Mouse (Mus musculus) embryo, embryonic 10.5 days (tissue): ENCODE data around the gene Asdurf.
"Not testable (repeated sequence)": the region's sequence is repeated elsewhere in the genome, so short reads cannot be mapped to it uniquely, and the experiment has no call there.

Experiments
- DNase-seq: peaks from one replicate; pipeline ENCODE4 v3.0.0-alpha.2; 2015; ENCODE audit warnings: low spot score

Gene Asdurf

DNA sequence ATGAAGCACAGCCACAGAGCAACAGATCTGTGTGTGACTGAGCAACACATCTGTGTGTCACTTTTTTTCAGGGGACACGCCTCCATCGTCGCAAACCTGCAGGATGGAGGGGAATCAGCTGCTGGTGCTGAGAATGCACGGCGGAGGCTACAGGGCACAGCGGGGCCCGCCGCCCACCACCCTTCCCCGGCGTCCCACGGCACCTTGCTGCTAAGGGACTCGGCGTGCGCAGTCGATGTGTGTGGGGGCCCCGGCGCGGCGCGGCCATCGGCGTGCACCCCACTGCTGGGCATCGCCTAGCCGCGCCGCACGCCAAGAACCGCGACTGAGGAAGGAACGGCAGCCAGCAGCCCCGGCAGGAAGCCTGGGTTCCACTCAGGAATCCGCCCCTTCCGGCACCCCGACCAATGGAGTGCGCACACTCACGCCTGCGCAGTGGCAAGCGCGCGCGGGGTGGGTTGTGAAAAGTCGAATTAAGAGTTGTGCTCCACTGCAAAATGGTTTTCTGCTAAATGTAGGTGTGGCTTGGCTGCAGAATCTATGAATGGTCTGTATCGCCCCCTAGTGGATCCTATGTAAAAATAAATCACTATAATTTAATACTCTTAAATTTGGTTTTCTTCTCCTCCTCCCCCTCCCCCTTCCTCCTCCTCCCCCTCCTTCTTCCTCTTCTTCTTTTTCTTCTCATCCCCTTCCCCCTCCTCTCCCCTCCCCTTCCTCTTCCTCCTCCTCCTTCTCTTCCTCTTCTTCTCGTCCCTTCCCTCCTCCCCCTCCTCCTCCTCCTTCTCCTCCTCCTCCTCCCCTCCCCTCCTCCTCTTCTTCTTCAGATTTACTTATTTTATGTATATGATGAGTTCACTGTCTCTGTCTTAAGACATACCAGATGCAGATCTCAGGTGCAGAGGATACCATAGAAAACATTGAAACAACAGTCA lies at the start of gene Asdurf, which contains the start of the genes Gm28551 and Asnsd1:
Gene Asdurf (minus strand): TSS at position 293 of the 935 bp plus-strand sequence.
Gene Gm28551 (minus strand): TSS at position 341 of the 935 bp plus-strand sequence.
Gene Asnsd1 (minus strand): TSS at position 426 of the 935 bp plus-strand sequence.
- peak; percentile 96 for DNase-seq

DNA sequence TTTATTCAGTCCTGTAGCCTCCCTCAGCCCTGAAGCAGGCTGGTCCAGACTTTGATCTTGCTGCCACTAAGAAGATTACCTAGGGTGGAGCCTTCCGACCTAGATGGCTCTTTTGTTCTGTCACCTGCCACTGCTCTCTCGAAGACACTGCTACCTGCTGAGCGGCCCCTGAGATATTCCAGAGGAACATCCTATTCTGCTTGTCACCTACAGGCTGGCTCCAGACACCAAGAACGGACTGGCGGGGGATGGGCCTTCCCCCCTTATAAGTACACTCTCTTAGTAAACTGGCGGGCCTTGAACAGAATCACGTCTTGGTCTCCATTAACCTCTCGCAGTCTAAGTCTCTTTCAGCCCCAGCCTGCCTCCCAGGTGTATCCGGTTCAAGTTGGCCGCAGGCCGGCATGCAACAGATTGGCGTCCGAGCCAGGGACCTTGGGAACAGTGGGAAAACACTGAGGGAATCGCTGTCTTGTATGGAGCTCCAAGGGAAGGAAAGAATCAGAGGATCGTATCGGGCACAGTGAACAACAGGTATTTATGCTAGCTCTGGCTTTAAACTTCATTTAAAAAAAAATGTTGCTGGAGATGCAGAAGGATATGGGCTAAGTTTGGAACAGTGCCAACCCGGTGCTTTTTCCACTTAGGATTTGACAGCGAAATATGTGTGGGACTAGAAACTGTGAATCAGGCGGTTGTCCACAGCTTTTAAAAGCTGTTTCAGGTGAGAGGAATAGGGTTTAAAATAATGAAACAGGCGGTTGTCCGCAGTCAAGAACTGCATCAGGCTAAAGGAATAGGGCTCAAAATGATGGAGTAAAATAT lies 41.7 kb upstream of the Asdurf start:
- peak; percentile 7 for DNase-seq

DNA sequence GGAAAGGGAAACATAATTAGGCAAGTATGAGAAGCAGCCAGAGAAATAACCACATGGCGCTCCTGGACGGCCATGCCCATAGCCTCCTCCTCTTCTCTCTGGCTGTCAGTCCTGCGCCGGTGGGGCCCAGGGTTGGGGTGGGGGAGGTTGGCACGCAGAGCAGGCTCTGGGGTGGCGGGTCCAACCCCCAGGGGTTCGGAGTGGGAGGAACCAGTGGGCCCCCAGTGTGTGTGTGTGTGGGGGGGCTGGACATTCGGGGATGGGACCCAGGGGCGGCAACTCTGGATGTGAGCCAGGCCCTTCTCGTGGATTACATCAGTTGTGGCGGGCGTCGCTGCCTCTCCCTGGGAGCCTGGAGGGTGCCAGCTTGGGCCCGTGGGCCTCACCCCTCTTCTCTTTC lies 36.3 kb upstream of the Asdurf start:
- DNase-seq, result no peak

DNA sequence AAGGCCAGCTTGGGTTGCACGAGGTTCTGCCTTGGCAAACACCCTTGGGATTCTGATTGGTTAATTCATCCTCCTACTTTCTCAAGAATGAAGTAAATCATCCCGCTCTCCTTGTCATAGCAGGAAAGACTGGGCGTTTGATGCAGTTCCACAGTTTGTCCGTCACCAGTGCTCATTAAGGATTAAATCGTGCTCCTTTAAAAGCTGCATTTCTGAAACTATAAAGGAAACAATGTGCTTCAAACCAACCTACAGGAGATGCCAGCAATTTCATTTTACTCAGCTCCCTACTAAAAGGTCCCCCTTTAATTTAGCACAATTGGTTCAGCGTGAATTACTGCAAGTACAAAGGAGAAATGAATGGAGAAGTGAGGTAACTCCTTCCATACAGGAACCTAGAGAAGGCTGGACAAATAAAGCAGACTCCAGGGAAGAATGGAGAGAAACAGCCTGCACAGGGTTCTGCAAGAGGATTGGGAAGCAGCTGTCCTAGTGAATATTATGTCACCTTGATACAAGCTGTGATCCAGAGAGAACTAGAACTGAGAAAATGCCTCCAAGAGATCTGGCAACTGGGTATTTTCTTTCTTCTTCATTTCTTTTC lies 31.8 kb upstream of the Asdurf start:
- DNase-seq, result no peak

DNA sequence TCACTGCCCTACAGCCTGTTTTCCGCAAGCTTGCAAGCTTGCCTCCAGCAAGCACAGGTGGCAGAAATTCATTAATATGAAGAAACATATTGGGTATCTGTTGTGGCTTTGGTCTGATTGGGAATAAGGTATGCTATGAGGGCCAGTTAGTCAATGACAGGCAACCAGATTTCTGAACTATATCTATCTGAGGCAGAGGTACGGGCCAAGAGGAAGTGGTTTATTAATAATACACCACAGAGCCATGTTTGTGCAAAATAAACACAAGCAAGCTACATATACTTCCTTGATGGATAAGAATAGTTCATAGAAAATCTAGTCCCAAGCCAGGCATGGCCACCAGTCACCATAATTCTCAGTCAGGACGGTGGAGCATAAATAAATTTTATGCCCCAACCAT lies 25.3 kb upstream of the Asdurf start:
- DNase-seq, result no peak

DNA sequence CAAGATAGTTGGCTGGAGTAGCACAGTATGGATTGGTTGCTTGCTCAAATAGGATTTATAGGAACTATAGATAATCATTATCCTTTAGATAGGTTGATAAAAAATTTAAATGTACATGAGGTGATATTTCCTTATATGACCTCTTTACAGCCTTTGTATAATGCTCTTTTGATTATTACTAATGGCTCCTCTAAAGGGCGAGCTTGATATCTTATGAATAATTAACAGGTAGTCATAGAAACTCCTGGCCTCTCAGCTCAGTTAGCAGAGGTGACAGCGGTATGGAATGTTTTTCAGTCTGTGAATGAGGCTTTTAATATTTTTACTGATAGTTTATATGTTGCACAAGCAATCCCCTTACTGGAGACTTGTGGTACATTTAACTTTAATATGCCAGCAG lies 23.5 kb upstream of the Asdurf start:
- not testable (repeated sequence) for DNase-seq

DNA sequence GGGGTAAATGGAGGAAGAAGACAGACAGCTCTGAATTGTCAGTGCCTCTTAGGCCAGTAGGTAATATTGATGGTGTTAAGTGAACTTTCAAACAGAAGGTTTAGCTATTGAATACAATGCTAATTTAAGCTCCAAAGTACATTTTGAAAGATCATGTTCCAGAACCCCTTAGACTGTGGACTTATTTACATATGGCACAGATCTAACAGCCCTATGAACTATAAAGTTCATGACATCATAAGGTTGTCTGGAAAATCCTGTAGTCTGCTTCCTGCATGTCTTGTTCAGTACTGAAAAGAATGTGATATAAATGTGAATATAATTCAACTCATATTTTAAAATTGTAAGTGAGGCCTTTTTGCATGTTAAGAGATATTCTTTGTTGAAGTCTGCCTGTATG lies 6.6 kb upstream of the Asdurf start:
- no peak for DNase-seq

DNA sequence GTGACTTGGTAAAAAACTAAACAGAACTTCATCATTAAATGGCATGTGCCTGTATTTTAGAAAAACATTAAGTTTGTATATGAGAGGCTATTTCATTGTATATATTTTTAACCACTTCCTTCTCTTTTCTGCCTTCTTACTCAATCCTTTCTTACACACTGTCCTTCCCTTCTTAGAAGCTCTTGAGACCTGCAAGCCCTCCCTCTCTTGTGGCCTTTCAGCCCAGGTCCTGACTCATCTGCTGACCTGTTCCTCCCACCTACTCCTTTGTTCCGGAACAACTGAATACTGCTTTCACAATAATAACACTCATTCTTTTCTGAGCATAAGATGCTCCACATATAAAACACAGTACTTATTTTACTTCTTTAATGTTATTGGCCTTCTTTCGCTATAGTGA lies 11.3 kb downstream of the Asdurf start:
- no peak for DNase-seq

DNA sequence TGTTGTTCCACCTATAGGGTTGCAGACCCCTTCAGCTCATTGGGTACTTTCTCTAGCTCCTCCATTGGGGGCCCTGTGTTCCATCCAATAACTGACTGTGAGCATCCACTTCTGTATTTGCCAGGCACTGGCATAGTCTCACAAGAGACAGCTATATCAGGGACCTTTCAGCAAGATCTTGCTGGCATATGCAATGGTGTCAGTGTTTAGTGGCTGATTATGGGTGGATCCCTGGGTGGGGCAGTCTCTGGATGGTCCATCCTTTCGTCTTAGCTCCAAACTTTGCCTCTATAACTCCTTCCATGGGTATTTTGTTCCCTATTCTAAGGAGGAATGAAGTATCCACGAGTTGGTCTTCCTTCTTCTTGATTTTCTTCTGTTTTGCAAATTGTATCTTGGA lies 15.0 kb downstream of the Asdurf start:
- DNase-seq, result not testable (repeated sequence)

DNA sequence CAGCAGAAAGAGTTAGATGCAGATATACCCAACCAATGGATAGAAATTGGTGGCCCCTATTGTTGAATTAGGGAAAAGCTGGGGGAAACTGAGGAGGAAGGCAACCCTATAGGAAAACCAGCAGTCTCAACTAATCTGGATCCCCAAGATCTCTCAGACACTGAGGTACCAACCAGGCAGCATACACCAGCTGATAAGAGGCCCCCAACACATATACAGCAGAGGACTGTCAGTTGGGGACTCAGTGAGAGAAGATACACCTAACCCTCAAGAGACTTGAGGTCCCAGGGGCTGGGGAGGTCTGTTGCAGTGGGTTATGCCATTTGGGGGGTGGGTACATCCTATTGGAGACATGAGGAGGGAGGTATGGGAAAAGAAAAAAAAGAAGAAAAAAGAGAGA lies 17.0 kb downstream of the Asdurf start:
- no peak for DNase-seq

DNA sequence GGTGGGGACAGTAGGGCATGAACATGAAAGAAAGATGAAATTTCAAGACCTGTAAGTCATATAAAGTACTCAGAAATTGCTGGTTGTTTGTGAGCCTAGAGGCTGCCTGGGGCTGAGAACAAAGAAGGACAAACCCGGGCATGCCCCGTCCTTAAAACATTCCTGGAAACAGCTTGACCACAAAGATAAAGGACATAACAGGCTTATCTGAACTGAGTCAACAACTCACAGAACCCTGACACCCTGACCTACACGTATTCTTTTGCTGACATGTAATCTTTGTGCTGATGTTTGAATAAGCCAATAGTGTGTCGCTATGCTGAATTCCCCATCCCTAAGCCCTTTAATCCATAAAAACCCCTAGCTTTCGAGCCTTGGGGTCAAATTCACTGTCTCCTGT lies 18.9 kb downstream of the Asdurf start:
- not testable (repeated sequence) for DNase-seq

DNA sequence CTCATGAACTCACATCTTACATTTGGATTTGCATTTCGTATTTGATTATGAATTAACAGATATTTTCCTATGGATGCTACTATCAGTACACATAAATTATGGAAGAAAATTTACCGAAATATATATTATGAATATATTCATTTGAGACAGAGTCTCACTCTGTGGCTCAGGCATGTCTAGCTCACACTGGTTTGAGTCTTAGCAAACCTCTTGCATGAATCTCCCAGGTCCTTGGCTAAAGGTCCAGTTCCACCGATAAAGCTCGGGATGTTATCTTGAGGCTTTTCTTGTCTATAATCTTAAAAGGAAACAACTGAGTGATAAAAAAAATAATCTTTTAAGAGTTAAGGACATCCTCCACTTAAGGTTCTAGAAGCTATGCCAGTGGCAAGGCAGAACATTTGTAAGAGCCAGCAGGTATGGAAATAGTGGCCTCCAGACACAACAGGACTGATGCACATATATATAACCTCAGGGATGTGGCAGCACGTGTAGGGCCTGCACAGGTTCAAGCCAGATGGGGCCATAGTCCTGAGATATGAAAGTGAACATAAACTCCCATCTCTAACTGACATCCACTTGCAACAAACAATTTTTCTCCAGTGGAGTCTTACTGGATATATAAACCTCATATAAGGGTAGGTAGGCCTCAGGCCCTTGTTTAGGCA lies 27.5 kb downstream of the Asdurf start:
- no peak for DNase-seq

DNA sequence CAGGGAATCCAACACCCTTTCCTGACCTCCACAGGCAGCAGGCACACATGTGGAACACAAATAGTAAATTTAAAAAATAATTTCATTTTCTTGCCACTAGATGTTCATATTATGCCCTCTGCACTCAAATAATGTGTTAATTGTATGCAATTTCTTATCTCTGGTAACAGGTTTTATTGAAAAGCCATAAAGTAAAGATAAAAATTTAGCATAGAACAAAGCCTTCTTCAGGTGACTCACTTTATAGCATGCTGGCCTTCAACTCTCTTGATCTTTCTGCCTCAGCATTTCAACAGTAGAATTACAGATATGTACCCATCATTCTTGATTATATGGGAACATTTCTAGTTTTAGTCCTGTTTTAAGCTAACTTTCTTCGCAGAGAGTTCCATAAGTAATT lies 28.1 kb downstream of the Asdurf start:
- DNase-seq, result no peak

DNA sequence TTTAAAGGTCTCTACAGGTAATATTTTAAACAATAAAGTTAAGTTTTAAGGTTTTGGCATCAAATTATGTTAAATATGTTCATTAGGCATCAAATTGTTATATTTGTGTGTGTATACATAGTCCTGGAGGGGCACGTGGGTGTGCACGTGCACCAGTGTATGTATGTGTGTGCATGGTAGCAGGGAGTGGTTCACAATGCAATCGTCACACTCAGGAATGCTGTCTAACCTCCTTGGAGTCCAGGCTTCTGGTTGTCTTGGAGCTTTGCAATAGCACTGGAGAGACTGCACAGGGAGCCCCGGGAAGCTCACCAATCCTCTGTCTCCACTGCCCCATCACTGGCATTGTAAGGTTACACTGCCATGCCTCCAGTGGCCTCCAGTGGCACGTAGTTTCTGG lies 29.2 kb downstream of the Asdurf start:
- DNase-seq, result no peak

DNA sequence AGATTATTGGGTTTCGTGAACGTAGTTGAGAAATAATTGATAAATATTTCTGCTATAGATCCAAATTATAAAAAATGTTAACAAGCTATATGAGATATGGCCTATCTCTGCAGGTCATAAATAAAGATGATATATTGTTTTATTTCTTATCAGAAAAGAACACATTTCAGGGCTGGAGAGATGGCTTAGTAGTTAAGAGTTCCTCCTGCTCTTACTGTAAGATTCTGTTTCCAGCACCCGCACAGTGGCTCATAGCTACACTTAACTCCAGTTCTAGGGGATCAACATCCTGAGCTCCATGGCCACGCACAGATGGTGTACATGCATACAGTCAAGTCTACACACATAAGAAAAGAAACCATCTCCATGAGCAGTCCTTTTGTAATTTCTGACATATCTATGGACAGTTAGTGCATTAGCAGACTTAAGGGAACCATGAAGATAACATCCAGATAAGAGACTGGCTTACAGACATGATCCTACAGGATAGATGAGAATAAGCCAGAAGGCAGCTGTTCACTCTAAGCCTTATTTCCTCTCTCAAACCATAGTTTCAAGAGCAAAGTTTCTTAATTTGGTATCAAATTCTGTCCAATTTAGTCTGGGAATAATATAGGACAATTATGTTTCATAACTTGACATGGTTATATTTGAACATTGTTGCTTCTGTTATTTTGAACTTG lies 30.6 kb downstream of the Asdurf start:
- no peak for DNase-seq

DNA sequence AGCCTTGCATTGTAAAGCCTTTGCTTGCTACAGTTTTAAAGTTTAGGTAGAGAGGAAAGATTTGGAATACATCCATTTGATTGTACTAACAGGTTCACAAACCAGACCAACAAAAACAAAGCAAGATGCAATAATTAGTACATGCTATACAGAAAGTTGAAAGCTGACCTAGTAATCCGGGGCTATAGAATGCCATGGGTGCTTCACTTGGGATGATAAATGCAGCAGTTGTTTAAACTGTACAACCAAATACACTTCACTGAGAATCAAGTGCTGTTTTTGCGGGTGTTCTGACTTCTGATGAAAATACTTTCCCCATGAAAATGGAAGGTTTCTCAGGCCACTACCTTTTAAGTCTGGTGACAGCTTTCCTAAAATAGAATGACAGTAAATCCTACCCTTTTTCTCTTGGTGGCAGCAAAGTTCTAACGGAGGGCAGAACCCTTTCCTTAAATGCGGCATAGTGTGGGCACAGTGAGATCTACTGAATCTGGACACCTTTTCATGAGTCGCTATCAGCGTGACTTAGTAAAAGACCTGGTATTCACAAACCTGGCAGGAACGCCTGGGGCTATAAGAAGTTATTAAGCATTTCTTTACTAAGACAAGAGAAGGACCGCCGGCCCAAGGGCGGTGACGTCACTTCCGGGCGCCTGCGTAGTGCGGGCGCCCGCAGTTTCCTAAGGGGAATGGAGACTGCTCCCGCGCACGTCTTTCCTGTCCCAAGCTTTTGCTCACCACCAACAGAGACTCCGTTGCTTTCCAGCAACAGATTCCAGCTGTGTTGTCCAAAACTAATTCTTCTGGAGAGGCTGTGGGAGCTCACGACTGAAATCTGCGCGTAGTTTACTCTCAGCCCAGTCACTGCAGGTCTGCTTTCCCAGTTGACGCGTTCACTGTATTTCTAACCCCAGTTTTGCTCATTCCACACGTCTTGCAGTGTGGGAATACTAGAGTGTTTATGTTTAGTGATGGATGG lies 39.1 kb downstream of the Asdurf start, which contains the start of gene Osgepl1:
Gene Osgepl1 (plus strand): TSS at position 636 of the 979 bp plus-strand sequence.
- DNase-seq, result peak; percentile 92

DNA sequence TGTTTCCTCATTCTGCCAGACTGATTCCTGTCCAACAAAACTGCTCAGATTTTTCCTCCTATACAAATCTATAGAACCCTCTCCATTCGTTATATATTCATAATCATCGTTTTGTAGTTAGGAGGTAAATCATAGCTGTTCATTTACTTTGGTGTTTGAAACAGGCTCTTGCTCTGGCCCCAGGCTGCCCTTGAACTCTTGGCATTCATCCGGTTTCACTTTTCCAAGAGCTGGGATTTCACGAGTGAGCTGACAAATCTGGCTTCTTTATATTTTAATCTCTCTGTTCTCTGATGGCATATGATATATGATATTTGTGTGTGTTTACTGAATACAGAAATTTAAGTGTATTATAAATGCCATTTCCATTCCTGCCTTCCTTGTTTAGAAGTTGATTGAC lies 51.9 kb downstream of the Asdurf start:
- no peak for DNase-seq
